Mouse (Mus musculus): ENCODE measurements at regions not wholly inside any gene's neighbourhood (a gene's known extent, or its start where the extent isn't known, plus 50 kb on each side); places are given as distances from the start of the nearest gene placed in this dataset.

- DNase-seq, result no peak
Observed at GRCm38 (mm10) chr15:51104362-51104761, 2780.3 kb upstream of the Gm7489 start.

DNA sequence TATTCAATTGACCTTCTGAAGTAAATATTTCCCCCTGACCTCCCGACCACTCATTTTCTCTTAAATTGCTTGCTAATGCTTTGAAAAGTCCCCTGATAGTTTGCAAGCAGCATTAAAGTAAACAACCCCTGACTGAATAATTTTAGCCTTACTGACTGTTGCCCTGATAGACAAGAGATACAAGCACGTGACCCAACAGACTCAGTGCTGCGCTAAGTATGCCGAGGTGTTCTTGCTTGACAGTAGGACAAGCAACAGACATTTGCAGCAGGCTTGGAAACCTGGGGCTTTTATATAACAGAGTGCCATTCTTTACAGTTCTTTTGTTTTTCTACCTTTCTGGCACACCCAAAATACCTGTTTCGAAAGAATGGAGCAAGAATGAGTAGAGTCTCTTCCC is 2779.9 kb upstream of the Gm7489 start:
- no peak for DNase-seq

GRCm38 (mm10) chr15:51105359-51106008 is 2779.2 kb upstream of the Gm7489 start:
- DNase-seq, result no peak

DNA sequence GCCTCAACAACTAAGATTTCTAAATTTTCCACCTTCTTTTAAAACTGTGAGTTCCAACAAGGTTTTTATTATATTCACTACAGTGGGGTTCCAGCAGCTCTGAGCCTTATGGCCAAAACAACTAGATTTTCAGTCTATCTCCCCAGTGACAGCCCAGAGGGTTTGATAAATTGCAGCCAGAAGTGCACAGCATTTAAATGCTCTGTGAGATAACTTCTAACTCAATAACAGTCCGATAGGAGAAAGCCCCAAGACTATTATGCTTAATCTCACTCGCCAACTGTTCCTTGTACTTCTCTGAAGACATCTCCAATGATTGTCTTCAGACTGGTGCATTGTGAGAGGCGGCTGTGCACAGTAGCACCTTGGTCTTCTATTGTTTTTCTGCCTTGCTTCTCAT is 2774.5 kb upstream of the Gm7489 start:
- no peak for DNase-seq

DNA sequence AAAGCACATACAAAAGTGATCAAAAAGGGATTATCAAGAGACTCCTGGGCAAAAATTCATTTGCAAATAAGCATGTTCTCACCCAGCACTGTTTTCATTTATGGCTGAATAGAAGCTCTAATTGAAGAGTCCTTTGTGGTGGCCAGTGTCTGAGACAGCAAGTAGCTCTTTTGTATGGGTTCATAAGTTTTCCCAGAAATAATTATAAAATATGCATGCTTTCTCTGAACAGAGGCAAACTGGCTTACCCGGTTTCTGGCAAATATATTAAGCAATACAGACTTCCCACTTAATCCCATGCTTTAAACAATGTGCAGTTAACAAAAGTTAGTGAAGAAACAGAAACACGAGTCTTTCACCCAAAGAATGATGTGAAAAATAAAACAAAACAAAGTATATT is 2758.8 kb upstream of the Gm7489 start:
- no peak for DNase-seq

DNA sequence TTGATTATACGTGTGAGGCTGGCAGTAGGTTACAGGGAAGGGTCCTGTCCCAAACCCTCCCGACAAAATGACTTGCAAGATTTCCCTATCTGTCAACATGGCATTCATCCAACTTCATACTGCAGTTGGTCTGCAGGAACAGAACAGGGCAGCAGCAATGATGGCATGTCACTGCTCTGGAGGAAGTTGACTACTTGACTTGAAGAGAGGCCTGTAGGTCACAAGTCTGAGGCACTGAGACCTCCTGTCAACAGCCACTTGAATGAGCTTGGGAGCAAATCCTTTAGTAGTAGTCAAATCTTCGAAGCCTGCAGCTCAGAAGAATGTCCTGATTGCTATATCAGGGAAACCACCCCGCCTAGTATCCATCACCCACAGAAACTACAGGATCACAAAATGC is 2753.7 kb upstream of the Gm7489 start:
- no peak for DNase-seq

- no peak for DNase-seq
Observed at GRCm38 (mm10) chr15:51136121-51136520, 2748.6 kb upstream of the Gm7489 start.

DNA sequence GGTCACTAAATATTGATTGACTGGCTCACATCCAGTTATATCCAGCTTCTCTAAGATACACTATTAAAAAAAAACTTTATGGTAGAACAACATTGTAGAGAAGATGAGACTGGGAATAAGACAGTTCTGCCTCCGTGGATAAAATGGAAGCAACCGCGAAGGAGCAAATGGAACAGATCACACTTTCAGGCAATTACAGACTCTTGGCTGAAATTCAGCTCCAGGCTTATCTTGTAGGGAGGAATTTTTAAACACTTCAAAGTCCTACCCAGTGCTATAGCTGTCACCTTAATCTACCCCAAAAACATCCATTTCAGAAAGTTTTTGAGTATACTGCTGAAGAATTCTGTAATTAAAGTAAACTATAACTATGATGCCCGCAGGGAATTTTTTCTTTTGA is 2745.2 kb upstream of the Gm7489 start:
- DNase-seq, result no peak

DNA sequence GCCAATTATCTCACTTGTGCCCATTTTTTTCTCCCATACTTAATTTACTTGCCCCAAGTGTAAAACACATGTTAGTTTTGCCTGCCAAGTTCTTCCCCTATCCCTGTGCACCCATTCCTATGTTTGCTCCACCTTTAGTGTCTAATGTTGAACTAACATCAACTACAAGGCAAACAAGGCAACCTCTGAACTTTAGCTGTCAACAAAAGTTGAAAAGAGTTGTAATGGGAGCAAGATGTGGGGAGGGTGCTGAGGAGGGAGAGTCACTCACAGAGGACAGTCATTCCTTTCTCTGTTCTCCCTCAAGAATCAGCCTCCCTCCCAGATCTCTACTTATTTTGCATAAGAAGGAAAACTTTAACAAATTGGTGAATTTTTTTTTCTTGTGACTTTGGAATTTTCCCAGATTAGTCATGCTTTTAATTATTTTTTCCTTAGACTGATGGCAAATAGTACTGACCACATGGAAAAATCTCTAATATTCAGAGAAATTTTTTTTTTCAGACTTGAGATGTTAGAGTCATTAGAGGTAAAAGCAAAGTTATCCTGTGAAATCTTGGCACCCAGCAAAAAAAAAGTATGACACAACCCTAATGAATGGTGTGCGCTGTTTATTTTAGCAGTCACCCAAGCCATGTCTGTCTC is 2710.6 kb upstream of the Gm7489 start:
- DNase-seq, result no peak

DNA sequence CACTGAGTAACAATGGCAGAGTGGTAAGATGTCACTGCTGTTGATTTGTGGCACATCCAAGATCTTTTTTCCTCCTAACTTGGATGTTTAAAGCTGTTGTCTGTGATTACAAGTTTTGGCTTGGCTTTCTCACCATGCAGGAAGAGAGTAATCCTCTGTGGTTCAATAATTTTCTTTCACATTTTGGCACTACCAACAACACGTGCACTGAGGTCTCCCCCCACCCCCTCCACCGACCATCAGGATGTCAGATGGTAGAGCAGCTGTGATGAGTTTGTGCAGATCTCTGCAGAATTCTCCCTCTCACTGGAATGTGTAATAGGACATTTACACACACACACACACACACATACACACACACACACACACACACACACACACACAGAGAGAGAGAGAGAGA is 2708.2 kb upstream of the Gm7489 start:
- DNase-seq, result no peak

DNA sequence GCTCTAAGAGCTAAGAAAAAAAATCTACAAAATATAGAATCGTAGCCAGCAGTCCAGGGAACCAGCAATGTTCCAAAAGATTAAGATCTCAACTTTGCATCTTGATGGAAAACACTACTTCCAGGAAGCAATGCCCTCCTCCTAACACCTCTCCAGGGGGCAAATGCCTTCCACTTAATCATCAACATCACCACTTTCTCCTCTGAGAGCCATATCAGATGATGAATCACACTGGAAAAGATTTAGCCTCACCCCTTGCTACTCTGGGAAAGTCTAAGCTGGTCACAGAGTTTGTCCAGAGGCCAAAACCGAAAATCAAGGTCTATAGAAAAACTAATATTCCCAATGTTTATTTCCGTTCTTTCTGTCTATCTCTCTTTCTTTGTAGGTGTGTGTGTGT is 2695.6 kb upstream of the Gm7489 start:
- DNase-seq, result no peak

DNA sequence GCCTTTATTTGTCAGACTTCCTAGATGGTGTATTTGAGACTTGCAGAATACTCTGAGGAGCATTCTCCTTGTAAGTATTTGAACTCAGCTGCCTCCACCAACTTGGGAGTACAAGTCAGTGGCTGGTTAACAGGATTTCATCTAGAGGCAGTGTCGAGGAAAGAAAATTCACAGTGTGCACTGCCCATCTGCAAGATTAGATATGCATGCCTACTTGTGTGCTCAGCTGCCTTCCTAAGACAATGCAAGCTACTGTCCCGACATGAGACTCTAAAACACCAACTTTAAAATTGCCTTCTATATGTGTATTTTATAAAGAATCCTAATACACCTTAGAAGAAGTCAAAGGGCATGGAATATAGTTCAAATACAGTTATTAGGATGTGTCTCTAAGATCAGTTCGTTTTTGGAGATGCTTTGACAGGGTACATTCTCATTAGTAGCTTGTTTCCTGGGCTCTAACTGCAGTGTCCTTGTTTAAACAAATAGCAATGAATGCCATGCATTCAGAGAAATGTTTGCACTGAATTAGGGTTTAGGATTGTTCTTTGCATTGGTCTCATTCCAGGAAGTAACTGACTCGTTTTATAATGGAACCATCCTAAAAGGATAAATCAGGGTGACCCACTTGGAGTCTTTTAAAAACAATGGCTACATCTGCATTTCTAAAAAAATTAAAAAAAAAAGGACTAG is 2687.1 kb upstream of the Gm7489 start:
- no peak for DNase-seq

DNA sequence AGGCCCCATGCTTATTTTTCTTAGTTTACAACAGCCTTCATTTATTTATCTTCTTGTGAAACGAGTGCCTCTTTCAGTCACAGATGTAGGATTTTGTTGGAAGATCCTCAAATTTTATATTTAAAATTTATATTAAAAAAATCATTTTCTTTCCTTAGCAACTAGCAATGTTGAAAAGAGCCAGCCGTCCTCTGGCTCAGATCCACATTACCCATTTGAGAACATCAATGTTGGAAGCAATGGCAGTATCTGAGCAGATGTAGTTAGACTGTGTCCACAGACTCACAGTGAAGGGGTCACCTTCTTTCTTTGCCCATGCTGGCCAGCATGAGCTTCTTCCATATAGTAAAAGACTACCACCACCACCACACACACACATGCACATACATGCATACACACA is 2681.4 kb upstream of the Gm7489 start:
- DNase-seq, result no peak

DNA sequence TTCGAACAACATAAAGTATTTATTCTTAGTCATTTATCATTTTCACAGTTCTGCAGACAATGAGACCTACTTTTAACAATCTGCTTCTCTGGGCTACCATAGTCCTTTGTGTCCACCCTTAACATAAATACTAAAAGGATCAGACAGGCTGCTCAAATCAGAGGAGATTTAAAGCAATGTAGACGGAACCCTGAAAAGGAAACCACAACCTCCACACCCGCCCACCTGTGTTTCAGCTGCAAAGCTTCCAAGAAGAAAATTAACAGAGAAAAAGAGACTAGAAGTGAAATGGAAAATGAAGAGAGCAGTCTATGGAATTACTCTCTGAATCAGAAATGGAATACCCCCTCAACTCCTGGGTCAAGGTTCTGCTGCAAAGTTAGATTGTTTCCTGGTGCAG is 2678.7 kb upstream of the Gm7489 start:
- DNase-seq, result no peak

DNA sequence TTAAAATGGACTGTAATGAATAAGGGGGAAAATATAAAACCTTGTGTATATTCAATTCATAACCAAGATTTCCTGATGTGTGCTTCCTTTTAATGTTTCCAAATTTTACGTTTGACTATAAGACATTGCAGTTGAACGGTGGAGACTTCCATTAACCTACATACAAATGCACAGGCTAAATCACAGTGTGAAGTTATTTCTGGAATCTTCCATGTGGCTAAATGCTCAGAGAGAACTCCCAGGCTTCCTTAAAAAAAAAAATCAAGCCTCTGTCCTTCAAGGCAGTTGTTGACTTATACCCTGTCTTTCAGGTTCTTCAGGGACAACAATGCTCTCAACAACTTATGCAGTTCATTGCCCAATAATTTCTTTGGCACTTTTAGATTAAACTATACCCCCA is 2677.9 kb upstream of the Gm7489 start:
- DNase-seq, result no peak

DNA sequence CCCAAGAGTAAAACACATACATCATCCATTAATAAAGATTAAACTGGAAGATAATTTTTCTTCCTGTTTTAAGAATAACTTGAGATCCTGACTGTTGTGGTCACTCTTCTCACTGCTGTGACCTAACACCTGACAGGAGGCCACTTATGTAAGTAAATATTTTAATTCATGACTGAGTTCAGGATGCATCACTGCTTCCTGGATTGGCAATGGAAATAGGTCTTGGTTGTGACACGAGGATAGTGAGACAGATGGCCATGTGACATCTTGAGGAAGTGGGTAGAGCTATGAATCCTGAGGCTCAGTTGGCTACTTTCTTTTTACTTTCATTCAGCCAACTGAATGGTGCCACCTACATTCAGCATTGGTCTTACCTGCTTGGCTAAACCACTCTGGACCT is 2649.8 kb upstream of the Gm7489 start:
- no peak for DNase-seq

DNA sequence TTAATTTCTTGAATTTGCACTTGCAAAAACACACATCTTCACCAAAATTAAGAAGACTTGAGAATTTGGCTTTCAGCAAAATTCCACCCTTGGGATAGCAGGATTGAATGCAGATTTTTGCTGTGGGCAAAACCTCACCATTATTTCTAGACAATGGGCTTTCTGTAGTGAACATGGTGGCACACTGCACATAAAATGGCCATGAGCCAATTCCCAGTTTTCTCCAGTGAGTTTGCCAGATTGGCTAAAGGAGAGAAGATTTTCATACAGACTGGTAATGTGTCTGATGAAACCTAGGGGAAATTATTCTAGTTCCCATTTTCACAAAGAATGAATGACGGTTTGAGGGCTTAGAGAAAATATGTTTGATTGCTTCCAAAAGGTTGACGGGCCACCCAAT is 2640.1 kb upstream of the Gm7489 start:
- no peak for DNase-seq

GRCm38 (mm10) chr15:51247259-51247658 is 2637.4 kb upstream of the Gm7489 start:
- DNase-seq, result no peak

GRCm38 (mm10) chr15:51248034-51248788 is 2636.5 kb upstream of the Gm7489 start:
- DNase-seq, result no peak

- DNase-seq, result no peak
Observed at GRCm38 (mm10) chr15:51248789-51249040, 2636.0 kb upstream of the Gm7489 start.

- no peak for DNase-seq
Observed at GRCm38 (mm10) chr15:51254143-51254542, 2630.6 kb upstream of the Gm7489 start.

DNA sequence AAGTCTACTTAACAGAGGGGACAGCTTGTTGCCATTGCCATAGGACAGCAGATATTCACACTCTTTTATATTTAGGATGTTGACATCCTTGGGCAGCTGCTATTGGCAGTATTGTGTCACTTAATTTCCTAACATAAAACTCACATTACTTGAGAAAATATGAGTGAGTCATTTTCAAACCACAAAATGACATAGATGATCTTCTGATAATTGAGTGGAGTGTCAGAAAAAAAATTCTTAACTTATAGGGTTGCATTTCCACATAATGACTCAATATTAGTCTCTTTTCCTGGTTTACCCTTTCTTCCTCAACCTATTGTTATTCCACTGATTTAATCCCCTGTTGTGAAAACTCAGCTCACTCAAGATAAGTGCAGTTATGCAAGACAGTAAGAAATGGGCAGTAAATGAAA is 2629.5 kb upstream of the Gm7489 start:
- DNase-seq, result no peak

- no peak for DNase-seq
Observed at GRCm38 (mm10) chr15:51256681-51257080, 2628.0 kb upstream of the Gm7489 start.

All from adrenal gland, adult 8-10 months (tissue).